Mouse (Mus musculus) liver, adult (tissue): ENCODE results near the gene Slc25a16.

Experiments used
- GATA4 ChIP-seq: IDR thresholded peaks from 2 replicates; pipeline ENCODE4 v1.6.1; 2014; ENCODE audit warnings: mild to moderate bottlenecking, low read length; ENCODE audit not compliant: insufficient replicate concordance

Gene Slc25a16

DNA sequence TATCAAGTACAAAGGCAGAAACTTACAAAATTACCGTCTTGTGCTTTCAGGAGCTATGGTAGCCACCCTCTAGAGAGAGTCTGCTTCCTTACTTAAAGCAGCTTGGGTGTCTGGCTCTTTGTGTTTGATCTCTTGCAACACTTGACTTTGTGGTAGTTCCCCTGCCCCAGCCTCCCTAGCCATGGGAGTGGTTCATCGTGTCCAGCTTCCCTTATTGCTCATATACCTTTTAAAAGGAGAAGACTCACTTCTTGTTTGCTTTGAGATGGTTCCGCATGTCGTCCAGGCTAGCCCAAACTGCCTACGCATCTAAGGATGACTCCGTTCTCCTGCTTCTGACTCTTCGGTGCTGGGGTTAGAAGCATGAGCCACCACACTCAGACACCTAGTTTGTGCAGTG is 28.1 kb downstream of the Slc25a16 start:
- no peak for TF ChIP-seq GATA4

DNA sequence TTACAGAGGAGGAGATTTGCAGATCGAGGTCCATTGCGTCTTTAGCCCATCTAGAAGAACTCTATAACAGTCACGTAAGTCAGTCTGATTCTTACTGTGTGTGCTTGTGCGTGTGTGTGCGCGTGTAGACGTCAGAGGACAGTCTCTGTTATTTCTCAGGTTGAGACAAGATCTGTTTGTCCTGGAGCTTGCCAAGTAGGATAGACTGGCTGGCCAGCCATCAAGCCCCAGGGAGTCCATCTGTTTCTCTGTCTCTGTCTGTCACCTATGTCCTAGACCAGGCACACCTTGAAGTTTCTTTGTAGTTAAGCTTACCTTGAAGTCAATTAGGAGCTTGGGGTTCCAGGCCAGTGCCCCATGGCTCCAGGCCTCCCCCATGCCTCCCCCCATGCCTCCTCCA is 43.5 kb downstream of the Slc25a16 start:
- no peak for TF ChIP-seq GATA4

DNA sequence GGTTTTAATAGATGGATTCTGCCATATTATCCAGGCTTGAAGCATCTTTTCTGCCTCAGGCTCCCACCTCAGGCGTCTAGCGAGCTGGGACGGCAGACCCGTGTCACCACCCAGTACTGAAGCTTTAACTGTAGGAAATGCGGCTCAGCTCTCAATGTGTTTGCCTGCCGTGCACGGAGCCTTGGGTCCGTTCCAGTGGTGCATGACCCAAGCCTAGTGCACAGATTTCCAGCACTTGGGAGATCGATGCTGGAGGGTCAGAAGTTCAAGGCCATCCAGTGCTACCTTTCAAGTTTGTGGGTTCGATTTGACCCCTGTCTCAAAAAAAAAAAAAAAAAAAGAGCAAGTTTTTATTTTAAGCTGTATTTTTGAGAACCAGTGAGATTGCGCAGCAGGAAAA is 45.4 kb downstream of the Slc25a16 start:
- TF ChIP-seq GATA4: no peak

DNA sequence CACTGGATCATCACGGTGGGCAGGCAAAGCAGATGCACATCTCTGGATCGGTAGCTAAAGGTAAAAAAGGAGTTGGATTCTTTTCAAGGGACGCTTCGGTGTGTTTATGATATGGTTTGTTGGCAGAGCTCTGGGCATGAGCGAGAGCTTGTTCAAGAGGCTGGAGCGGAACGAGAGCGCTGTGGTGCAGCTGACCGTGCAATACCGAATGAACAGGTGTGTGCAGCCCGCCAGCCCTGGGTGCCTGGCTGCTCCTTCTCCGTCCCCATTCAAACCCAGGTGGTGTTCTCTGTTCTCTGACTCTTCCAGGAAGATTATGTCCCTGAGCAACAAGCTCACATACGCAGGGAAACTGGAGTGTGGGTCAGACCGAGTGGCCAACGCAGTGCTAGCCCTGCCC is 45.9 kb downstream of the Slc25a16 start:
- TF ChIP-seq GATA4: no peak

DNA sequence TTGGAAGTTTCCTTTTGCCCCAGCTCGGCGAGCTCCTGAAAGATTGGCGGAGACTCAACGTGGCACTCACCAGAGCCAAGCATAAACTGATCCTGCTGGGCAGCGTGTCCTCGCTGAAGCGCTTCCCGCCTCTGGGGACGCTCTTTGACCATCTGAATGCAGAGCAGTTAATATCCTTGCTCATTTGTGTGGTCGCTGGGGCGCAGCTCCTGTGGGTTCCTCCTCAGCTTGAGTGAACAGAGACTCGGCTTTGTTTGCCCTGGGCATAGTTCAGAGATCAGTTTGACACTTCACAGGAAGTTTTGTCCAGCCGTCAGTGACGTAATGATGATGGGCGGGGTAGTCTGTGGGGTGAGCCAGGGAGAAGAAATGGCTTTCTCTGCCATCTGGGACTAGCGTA is 51.4 kb downstream of the Slc25a16 start:
- no peak for TF ChIP-seq GATA4

DNA sequence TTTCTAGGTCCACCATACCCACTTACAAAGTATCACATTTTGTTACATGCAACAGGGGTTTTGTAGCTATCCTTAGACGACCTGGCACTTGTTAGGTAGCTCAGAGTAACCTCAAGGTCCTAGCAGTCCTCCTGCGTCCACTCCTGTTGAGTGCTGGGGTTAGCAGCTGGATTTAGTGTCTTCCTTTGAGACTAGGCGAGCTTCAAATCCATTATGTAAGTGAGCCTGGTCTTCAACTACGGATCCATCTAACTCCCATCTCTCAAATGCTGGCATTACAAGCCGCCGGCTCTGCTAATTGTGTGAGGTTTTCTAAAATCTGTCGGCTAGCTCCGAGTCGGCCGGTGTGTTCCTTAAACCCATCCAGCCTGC is 59.2 kb downstream of the Slc25a16 start:
- no peak for TF ChIP-seq GATA4

DNA sequence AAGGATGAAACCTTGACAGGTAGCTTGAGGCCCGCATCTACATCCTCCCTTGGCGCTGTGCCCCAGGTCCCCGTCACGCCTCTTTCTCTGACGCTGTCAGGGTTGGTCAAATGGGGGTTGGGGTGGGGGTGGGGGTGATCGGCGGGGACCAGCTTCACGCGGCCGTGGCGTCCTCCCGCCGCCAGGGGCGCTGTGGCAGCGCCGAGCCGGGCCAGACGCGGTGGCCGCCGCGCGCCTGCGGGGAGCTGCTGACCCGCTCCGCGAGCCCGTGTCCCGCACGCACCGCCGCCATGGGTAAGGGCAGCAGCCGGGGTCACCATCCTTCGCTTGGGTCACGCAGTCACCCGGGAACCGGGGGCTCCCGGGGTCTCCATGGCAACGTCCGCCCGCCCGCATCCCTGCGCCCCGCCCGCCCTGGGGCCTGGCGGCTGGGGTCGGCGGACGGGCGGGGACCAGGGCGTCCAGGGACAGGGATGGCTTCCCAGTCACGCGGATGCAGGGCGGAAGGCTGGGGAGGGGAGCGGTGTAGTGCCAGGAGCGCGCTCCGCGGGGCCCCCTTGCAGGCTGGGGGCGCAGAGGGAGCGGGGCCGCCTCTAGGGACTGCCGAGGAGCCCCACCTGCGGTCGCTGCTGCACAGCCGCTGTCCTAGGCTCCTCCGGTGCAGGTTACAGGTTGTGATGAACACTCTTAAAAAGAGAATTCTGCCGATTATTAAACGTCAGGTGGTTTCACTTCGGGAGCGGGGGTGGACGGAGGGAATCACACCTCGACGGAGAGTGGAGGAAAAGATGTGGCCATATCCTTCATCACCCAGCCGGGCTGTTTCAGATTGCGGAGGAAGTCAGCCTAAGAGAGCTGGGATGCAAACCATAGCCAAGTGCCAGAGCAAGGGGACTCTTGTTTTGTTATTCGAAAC is 59.9 kb downstream of the Slc25a16 start, which contains the start of gene Rufy2:
Gene Rufy2, plus strand, starts transcription at position 185 of the 916 bp plus-strand sequence.
- TF ChIP-seq GATA4: no peak

DNA sequence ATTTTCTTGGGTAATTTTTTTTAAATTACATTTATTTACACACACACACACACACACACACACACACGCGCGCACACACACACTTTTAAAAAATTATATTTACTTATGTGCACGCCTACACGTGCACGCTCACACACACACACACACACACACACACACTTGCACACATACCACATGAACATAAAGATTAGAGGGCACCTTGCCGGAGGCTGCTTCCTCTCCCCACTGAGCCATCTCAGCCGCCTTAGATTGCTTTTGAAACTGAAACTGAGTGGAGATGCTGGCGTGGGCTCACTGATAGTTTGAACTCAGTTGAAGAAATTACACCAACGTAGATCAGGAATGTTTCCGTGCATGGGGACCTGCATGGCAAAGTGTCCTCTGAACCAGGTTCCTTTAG is 63.6 kb downstream of the Slc25a16 start:
- no peak for TF ChIP-seq GATA4

DNA sequence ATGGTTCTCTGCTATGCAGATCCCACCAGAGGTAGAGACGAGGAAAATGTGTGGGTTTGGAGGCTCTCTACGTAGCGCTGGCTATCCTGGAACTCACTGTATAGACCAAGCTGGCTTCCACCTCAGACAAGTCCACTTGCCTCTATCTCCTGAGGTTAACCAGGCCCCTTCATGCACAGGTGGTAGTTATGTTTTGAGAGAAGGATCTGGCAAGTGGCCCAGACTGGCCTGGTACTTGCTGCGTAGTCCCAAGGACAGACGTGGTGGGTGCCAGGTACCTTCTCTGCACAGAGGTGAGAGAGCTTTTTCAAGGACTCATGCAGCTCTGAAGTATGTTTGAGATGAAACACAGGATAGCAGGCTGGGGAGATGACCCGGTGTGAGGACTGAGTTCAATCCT is 64.1 kb downstream of the Slc25a16 start:
- TF ChIP-seq GATA4: no peak

DNA sequence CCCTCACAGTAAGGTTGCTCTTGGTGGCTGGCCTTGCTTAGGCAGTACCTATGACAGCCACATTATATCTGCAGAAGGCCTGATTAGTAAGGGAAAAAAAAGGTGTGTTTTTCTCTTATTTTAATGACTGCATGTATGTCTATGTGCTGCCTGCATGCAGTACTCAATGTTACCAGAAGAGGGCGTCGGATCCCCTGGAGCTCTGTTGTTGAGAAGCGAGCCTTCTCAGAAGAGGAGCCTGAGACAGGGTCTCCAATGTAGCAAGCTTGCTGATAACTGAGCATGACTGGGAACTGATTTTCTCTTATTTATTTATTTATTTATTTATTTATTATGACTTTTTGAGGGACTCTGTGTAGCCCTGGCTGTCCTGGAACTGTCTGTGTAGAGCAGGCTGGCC is 66.9 kb downstream of the Slc25a16 start:
- no peak for TF ChIP-seq GATA4

DNA sequence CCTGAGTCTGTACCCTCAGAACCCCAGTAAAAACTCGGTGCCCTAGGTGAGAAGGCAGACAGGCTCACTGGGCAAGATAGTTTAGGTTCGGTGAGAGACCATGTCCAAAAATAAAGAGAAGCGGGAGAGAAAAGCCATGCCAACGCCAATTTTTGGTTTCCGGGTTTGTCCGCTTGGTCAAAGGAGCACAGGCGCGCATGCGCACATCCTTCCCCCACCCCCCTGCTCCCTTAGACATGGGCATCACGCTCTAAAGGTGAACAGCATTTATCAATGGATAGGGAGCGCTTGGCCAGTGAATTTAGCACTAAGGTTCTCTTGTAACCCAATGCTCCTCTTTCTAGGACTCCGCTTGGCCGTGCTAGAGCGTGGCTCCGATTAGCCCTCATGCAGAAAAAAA is 70.2 kb downstream of the Slc25a16 start:
- no peak for TF ChIP-seq GATA4

DNA sequence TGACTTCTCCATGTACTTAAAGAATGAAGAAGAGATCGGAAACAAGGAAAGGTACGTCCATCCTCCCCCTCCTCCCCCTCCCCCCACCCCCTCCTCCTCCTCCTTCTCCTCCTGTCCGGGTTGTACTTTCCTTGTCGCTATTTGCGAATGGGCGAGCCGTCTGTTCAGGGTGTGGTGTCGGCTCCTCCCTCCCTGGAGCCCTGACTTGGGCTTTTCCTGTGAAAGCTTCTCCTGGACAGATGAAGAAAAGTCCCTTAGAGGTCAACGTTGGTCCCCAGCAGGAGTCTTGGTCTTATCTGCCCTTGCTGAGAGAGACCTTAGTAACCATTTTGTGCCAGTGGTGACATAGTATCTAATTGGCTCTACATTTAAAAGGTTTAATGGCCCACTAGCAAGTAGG is 73.6 kb downstream of the Slc25a16 start:
- TF ChIP-seq GATA4: no peak
